Mouse (Mus musculus): ENCODE data around the gene Prkd1. TPM values are rescaled to one million over a fixed set of nuclear protein-coding genes. Genes with fewer than 3 reads are reported as not detected.
A peak's percentile ranks its signal among the peaks of the same experiment; 100 is the strongest.

Prkd1 gene
- polyA plus RNA-seq, 1 experiment from 2014 or later = 1.5 TPM

GRCm38 (mm10) chr12:50588137-50588761 lies 60.6 kb downstream of the Prkd1 start:
- Histone ChIP-seq H3K9ac (ENCODE audit: low read depth, low read length) (no peak overlapping the region), H3K4me2 (replicated peaks; ENCODE audit: low read depth) (no peak overlapping the region), H3K36me3 (ENCODE audit: control insufficient read depth, insufficient read depth) (no peaks in the 10 kb centered on the region), H3K9me3 (ENCODE audit: control insufficient read depth) (no peaks in the 10 kb centered on the region), H3K4me1 (replicated peaks; ENCODE audit: control insufficient read depth, insufficient read depth, low read length) (no peaks in the 10 kb centered on the region), H3K27me3 (replicated peaks; ENCODE audit: control insufficient read depth, insufficient read depth, low read length) (no peaks in the 10 kb centered on the region), H3K4me3 (ENCODE audit: low read depth, low read length) (no peak overlapping the region), H3K27ac (ENCODE audit: low read depth, low read length) (no peak overlapping the region)
- ATAC-seq = no peak
- 57% methylated on average over 6 of the region's 6 CpGs for WGBS
- no peak for TF ChIP-seq CTCF (IDR thresholded peaks at IDR 0.05; ENCODE audit: low read depth)

- H3K4me2 ChIP-seq (replicated peaks; ENCODE audit: low read depth) = no peak overlapping the region
- H3K27ac ChIP-seq (ENCODE audit: low read depth, low read length) = no peak overlapping the region
- no peaks in the 10 kb centered on the region for H3K4me1 ChIP-seq (replicated peaks; ENCODE audit: control insufficient read depth, insufficient read depth, low read length)
- H3K4me3 ChIP-seq (ENCODE audit: low read depth, low read length) = no peak overlapping the region
- ATAC-seq = no peak
- H3K9ac ChIP-seq (ENCODE audit: low read depth, low read length) = no peak overlapping the region
- H3K36me3 ChIP-seq (ENCODE audit: control insufficient read depth, insufficient read depth) = no peaks in the 10 kb centered on the region
- WGBS = 65% methylated on average over 1 of the region's 1 CpGs
- no peaks in the 10 kb centered on the region for H3K9me3 ChIP-seq (ENCODE audit: control insufficient read depth)
- TF ChIP-seq CTCF (IDR thresholded peaks at IDR 0.05; ENCODE audit: low read depth) = no peak
- H3K27me3 ChIP-seq (replicated peaks; ENCODE audit: control insufficient read depth, insufficient read depth, low read length) = no peaks in the 10 kb centered on the region
Observed at GRCm38 (mm10) chr12:50565198-50565597, 83.7 kb downstream of the Prkd1 start.

DNA sequence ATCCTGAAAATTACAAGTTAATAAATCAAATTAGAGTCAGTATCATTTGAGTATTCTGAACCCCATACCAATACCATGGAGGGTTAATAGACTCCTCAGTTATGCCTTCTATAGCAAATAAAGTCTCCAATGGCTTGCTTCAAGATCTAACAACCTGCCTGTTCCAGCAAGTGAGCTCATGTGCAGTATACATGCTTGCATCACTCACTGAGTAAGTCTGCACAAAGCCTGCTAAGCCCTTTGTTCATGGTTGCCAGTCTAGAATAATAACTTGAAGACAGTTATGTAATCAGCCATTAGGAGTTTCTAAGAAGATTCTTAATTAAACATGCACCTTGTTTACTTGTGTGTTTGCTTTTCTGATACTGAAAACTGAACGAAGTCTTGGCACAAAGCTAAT lies 88.4 kb downstream of the Prkd1 start:
- no peak overlapping the region for H3K9ac ChIP-seq (ENCODE audit: low read depth, low read length)
- no peaks in the 10 kb centered on the region for H3K27me3 ChIP-seq (replicated peaks; ENCODE audit: control insufficient read depth, insufficient read depth, low read length)
- H3K4me1 ChIP-seq (replicated peaks; ENCODE audit: control insufficient read depth, insufficient read depth, low read length) = no peaks in the 10 kb centered on the region
- no peak for TF ChIP-seq CTCF (IDR thresholded peaks at IDR 0.05; ENCODE audit: low read depth)
- H3K4me2 ChIP-seq (replicated peaks; ENCODE audit: low read depth) = no peak overlapping the region
- H3K4me3 ChIP-seq (ENCODE audit: low read depth, low read length) = no peak overlapping the region
- no peaks in the 10 kb centered on the region for H3K9me3 ChIP-seq (ENCODE audit: control insufficient read depth)
- WGBS = 49% methylated on average over 1 of the region's 1 CpGs
- no peak overlapping the region for H3K27ac ChIP-seq (ENCODE audit: low read depth, low read length)
- H3K36me3 ChIP-seq (ENCODE audit: control insufficient read depth, insufficient read depth) = no peaks in the 10 kb centered on the region
- no peak for ATAC-seq

- no peaks in the 10 kb centered on the region for H3K9me3 ChIP-seq (ENCODE audit: control insufficient read depth)
- ATAC-seq = no peak
- H3K9ac ChIP-seq (ENCODE audit: low read depth, low read length) = no peak overlapping the region
- 41% methylated on average over 4 of the region's 4 CpGs for WGBS
- H3K4me2 ChIP-seq (replicated peaks; ENCODE audit: low read depth) = no peak overlapping the region; the same call in 1 of the 2 replicates
- H3K27ac ChIP-seq (ENCODE audit: low read depth, low read length) = no peak overlapping the region
- H3K36me3 ChIP-seq (ENCODE audit: control insufficient read depth, insufficient read depth) = no peaks in the 10 kb centered on the region
- TF ChIP-seq CTCF (IDR thresholded peaks at IDR 0.05; ENCODE audit: low read depth) = peak; percentile 20
- no peaks in the 10 kb centered on the region for H3K27me3 ChIP-seq (replicated peaks; ENCODE audit: control insufficient read depth, insufficient read depth, low read length)
- H3K4me1 ChIP-seq (replicated peaks; ENCODE audit: control insufficient read depth, insufficient read depth, low read length) = no peaks in the 10 kb centered on the region
- no peak overlapping the region for H3K4me3 ChIP-seq (ENCODE audit: low read depth, low read length)
Observed at GRCm38 (mm10) chr12:50558231-50558630, 90.7 kb downstream of the Prkd1 start.

GRCm38 (mm10) chr12:50554214-50554613 lies 94.7 kb downstream of the Prkd1 start:
- WGBS = 57% methylated on average over 3 of the region's 3 CpGs
- Histone ChIP-seq H3K27me3 (replicated peaks; ENCODE audit: control insufficient read depth, insufficient read depth, low read length) (no peaks in the 10 kb centered on the region), H3K4me3 (ENCODE audit: low read depth, low read length) (no peak overlapping the region), H3K4me1 (replicated peaks; ENCODE audit: control insufficient read depth, insufficient read depth, low read length) (no peaks in the 10 kb centered on the region), H3K27ac (ENCODE audit: low read depth, low read length) (no peak overlapping the region), H3K9me3 (ENCODE audit: control insufficient read depth) (no peaks in the 10 kb centered on the region), H3K36me3 (ENCODE audit: control insufficient read depth, insufficient read depth) (no peaks in the 10 kb centered on the region), H3K4me2 (replicated peaks; ENCODE audit: low read depth) (no peak overlapping the region), H3K9ac (ENCODE audit: low read depth, low read length) (no peak overlapping the region)
- no peak for TF ChIP-seq CTCF (IDR thresholded peaks at IDR 0.05; ENCODE audit: low read depth)
- ATAC-seq = no peak

DNA sequence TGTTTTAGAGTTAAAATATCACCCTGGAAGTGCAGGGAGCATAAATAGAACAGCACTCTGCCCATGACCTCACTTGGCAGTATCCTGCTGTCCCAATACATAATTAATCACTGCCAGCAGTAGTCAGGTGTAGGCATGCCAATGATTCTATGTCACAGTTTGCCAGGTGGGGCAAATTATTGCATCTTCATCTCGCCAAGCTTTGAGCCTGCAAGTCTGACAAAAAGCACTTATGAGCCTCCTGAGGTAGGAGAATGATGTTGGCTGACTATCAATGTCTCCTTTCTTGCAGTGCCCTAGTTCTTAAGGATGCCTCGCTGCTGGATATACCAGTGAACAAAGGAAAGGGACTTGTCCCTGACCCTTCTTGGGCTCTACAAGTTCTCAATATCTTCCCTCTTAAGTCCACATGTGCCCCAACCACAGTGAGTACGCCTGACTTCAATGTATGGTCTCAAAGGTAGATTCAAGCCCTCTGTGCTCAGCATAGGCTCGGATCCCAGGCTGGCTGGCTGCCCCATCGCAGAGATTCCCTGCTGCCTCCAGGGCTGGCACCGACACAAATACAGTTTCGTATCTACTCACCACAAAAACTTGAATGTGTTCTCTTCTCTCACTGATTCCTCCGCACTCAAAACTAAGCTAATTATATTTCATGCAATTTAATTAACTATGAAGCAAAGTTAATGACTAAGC lies 98.9 kb downstream of the Prkd1 start:
- H3K4me1 ChIP-seq (replicated peaks; ENCODE audit: control insufficient read depth, insufficient read depth, low read length) = no peaks in the 10 kb centered on the region
- H3K27ac ChIP-seq (ENCODE audit: low read depth, low read length) = no peak overlapping the region
- H3K36me3 ChIP-seq (ENCODE audit: control insufficient read depth, insufficient read depth) = no peaks in the 10 kb centered on the region
- H3K4me2 ChIP-seq (replicated peaks; ENCODE audit: low read depth) = no peak overlapping the region
- H3K9ac ChIP-seq (ENCODE audit: low read depth, low read length) = no peak overlapping the region
- TF ChIP-seq CTCF (IDR thresholded peaks at IDR 0.05; ENCODE audit: low read depth) = no peak
- no peak overlapping the region for H3K4me3 ChIP-seq (ENCODE audit: low read depth, low read length)
- no peaks in the 10 kb centered on the region for H3K27me3 ChIP-seq (replicated peaks; ENCODE audit: control insufficient read depth, insufficient read depth, low read length)
- H3K9me3 ChIP-seq (ENCODE audit: control insufficient read depth) = no peaks in the 10 kb centered on the region
- no peak for ATAC-seq
- WGBS = 73% methylated on average over 8 of the region's 8 CpGs
